Mouse (Mus musculus) liver, embryonic 15.5 days (tissue): ENCODE results near the gene Kif2c. TPM values are rescaled to one million over a fixed set of nuclear protein-coding genes. Genes with fewer than 3 reads are reported as not detected.

Source experiments
- ATAC-seq: fragments of 200-750 bp; cut with Nextera tagmentation; 2 replicates; pipeline ENCODE4 v1.8.0; 2017; ENCODE audit warnings: moderate number of reproducible peaks, mild to moderate bottlenecking, moderate library complexity; ENCODE audit not compliant: insufficient read depth
- H3K27ac ChIP-seq: fragments of 300-500 bp; sonication (generic); replicated peaks from 2 replicates; pipeline ENCODE4 v1.5.1; 2015; ENCODE audit warnings: mild to moderate bottlenecking, inconsistent platforms
- H3K27me3 ChIP-seq: fragments of 300-500 bp; sonication (generic); 2 replicates; pipeline ENCODE4 v1.6.1; 2015; ENCODE audit warnings: mild to moderate bottlenecking, inconsistent platforms
- H3K36me3 ChIP-seq: fragments of 300-500 bp; sonication (generic); replicated peaks from 2 replicates; pipeline ENCODE4 v1.6.1; 2015; ENCODE audit warnings: moderate library complexity, mild to moderate bottlenecking, inconsistent platforms
- H3K4me1 ChIP-seq: fragments of 300-500 bp; sonication (generic); replicated peaks from 2 replicates; pipeline ENCODE4 v1.6.1; 2015; ENCODE audit warnings: inconsistent platforms
- H3K4me2 ChIP-seq: fragments of 300-500 bp; sonication (generic); 2 replicates; pipeline ENCODE4 v1.6.1; 2015; ENCODE audit warnings: moderate library complexity, mild to moderate bottlenecking, inconsistent platforms
- H3K4me3 ChIP-seq: fragments of 300-500 bp; sonication (generic); replicated peaks from 2 replicates; pipeline ENCODE4 v1.5.1; 2015; ENCODE audit warnings: mild to moderate bottlenecking, inconsistent platforms
- H3K9ac ChIP-seq: fragments of 300-500 bp; sonication (generic); 2 replicates; pipeline ENCODE4 v1.6.1; 2015; ENCODE audit warnings: moderate library complexity, mild to moderate bottlenecking, inconsistent platforms
- H3K9me3 ChIP-seq: fragments of 300-500 bp; sonication (generic); replicated peaks from 2 replicates; pipeline ENCODE4 v1.6.1; 2016; ENCODE audit warnings: inconsistent platforms
- WGBS: fragments of 180-500 bp; shearing (Covaris S2); methylation state at CpG from one replicate; pipeline ENCODE4 v1.1.7; 2015; ENCODE audit warnings: mixed read lengths; ENCODE audit not compliant: insufficient replicate concordance; 5-methylcytosine and 5-hydroxymethylcytosine counted together
- microRNA-seq: library from miRNA; unstranded; fragments of <30 nt; microRNA quantifications from one replicate; pipeline ENCODE4, GENCODE M21; 2016
- polyA plus RNA-seq: library from polyadenylated mRNA; unstranded; fragments of >200 nt; fragmentation: Nextera tagmentation; extraction: Ambion mirVana; gene quantifications from 2 replicates; pipeline ENCODE4 v1.2.1, GENCODE M21; 2015

Gene Kif2c
- polyA plus RNA-seq, 1 experiment from 2014 or later = 29.8 TPM

- Histone ChIP-seq H3K4me2 (no peak overlapping the region), H3K9me3 (no peaks in the 10 kb centered on the region), H3K36me3 (no peaks in the 10 kb centered on the region), H3K27me3 (no peaks in the 10 kb centered on the region), H3K4me1 (peaks cover 11% of the 10 kb centered on the region), H3K9ac (no peak overlapping the region), H3K4me3 (no peak overlapping the region), H3K27ac (no peak overlapping the region)
- 80% methylated on average over 5 of the region's 5 CpGs for WGBS
- ATAC-seq = no peak
Measured at GRCm38 (mm10) chr4:117115592-117115991, 66.8 kb downstream of the Kif2c start.

- 93% methylated on average over 1 of the region's 1 CpGs for WGBS
- Histone ChIP-seq H3K27ac (no peak overlapping the region), H3K9ac (no peak overlapping the region), H3K4me2 (no peak overlapping the region), H3K27me3 (no peaks in the 10 kb centered on the region), H3K36me3 (no peaks in the 10 kb centered on the region), H3K9me3 (no peaks in the 10 kb centered on the region), H3K4me1 (0 out of 2 replicates have a peak, but pooled peaks cover 4% of the 10 kb centered on the region), H3K4me3 (no peak overlapping the region)
- no peak for ATAC-seq
Measured at GRCm38 (mm10) chr4:117113237-117113636, 69.2 kb downstream of the Kif2c start.

GRCm38 (mm10) chr4:117110985-117111384 is 71.5 kb downstream of the Kif2c start:
- Histone ChIP-seq H3K27ac (no peak overlapping the region), H3K4me2 (no peak overlapping the region), H3K36me3 (no peaks in the 10 kb centered on the region), H3K4me1 (no peaks in the 10 kb centered on the region), H3K9me3 (no peaks in the 10 kb centered on the region), H3K27me3 (no peaks in the 10 kb centered on the region), H3K4me3 (no peak overlapping the region), H3K9ac (no peak overlapping the region)
- WGBS = 70% methylated on average over 11 of the region's 11 CpGs
- no peak for ATAC-seq

- 86% methylated on average over 13 of the region's 13 CpGs for WGBS
Measured at GRCm38 (mm10) chr4:117110249-117110648, 72.2 kb downstream of the Kif2c start.

More at GRCm38 (mm10) chr4:117110249-117110648, 72.2 kb downstream of the Kif2c start:
- no peaks in the 10 kb centered on the region for H3K4me1 ChIP-seq
- H3K27me3 ChIP-seq = no peaks in the 10 kb centered on the region
- ATAC-seq = no peak
- no peak overlapping the region for H3K9ac ChIP-seq
- H3K4me2 ChIP-seq = no peak overlapping the region
- no peak overlapping the region for H3K27ac ChIP-seq
- no peak overlapping the region for H3K4me3 ChIP-seq
- H3K9me3 ChIP-seq = no peaks in the 10 kb centered on the region
- no peaks in the 10 kb centered on the region for H3K36me3 ChIP-seq

Small RNA genes within 50 kb of the gene (microRNA-seq; reads per million reads assigned to microRNA genes)
- not detected for gene Gm22398

Other genes starting within 250 kb of the Kif2c start
- 579 and 584 TPM in 2 replicates for gene Urod, start 188.2 kb downstream of the Kif2c start, polyA plus RNA-seq
- 8.1 and 8.3 TPM in 2 replicates for gene Hectd3, start 187.3 kb downstream of the Kif2c start, polyA plus RNA-seq
- 22.9 and 23.3 TPM in 2 replicates for gene Eif2b3, start 163.2 kb downstream of the Kif2c start, polyA plus RNA-seq
- gene Ptch2, start 86.6 kb downstream of the Kif2c start, polyA plus RNA-seq = 0.56 and 0.66 TPM in 2 replicates
- gene Btbd19, start 56.9 kb downstream of the Kif2c start, polyA plus RNA-seq = 2.9 and 3.2 TPM in 2 replicates
- gene Tctex1d4, start 55.8 kb downstream of the Kif2c start, polyA plus RNA-seq = 0.12 TPM in 1 of 2 replicates, not detected in the other
- gene Plk3, start 48.7 kb downstream of the Kif2c start, polyA plus RNA-seq = 2.5 and 3.2 TPM in 2 replicates
- gene Rps8, start 26.4 kb downstream of the Kif2c start, polyA plus RNA-seq = 536 and 611 TPM in 2 replicates
- 6.7 and 9.9 TPM in 2 replicates for gene Tmem53, start 69.3 kb upstream of the Kif2c start, polyA plus RNA-seq
- 0.12 TPM in 1 of 2 replicates, not detected in the other for gene Armh1, start 69.5 kb upstream of the Kif2c start, polyA plus RNA-seq